Mouse (Mus musculus): Measurements from ENCODE around the gene Prpf38b.

- TF ChIP-seq POLR2A (IDR thresholded peaks at IDR 0.05; ENCODE audit: low read depth, low read length) (no peak), CTCF (IDR thresholded peaks at IDR 0.05; ENCODE audit: borderline replicate concordance, insufficient read depth, low read length) (no peak)
These were observed 53.2 kb downstream of the Prpf38b start for GRCm38 (mm10) chr3:108858231-108858770.
